Mouse (Mus musculus): ENCODE measurements at regions not wholly inside any gene's neighbourhood (a gene's known extent, or its start where the extent isn't known, plus 50 kb on each side); places are given as distances from the start of the nearest gene placed in this dataset.

GRCm38 (mm10) chr14:105499319-105499895, 241.0 kb downstream of the Ndfip2 start:
- peak; percentile 85 for DNase-seq (ENCODE audit: low spot score)

GRCm38 (mm10) chr14:105498155-105498906, 240.0 kb downstream of the Ndfip2 start:
- DNase-seq (ENCODE audit: low spot score), result no peak

GRCm38 (mm10) chr14:105495161-105495560, 236.8 kb downstream of the Ndfip2 start:
- DNase-seq (ENCODE audit: low spot score), result peak; percentile 37

- DNase-seq (ENCODE audit: low spot score), result no peak
These were observed 236.0 kb downstream of the Ndfip2 start for GRCm38 (mm10) chr14:105494415-105494814.

- DNase-seq (ENCODE audit: low spot score), result peak; percentile 6
These were observed 231.8 kb downstream of the Ndfip2 start for GRCm38 (mm10) chr14:105490158-105490557.

GRCm38 (mm10) chr14:105483352-105484083, 225.1 kb downstream of the Ndfip2 start:
- DNase-seq (ENCODE audit: low spot score), result peak; percentile 90

- DNase-seq (ENCODE audit: low spot score), result peak; percentile 66
These were observed 224.4 kb downstream of the Ndfip2 start for GRCm38 (mm10) chr14:105482644-105483351.

GRCm38 (mm10) chr14:105480048-105480447, 221.7 kb downstream of the Ndfip2 start:
- peak; percentile 49 for DNase-seq (ENCODE audit: low spot score)

- DNase-seq (ENCODE audit: low spot score), result peak; percentile 38
These were observed 216.7 kb downstream of the Ndfip2 start for GRCm38 (mm10) chr14:105474991-105475553.

- no peak for DNase-seq (ENCODE audit: low spot score)
These were observed 190.6 kb downstream of the Ndfip2 start for GRCm38 (mm10) chr14:105448919-105449458.

GRCm38 (mm10) chr14:105447088-105447487, 188.7 kb downstream of the Ndfip2 start:
- no peak for DNase-seq (ENCODE audit: low spot score)

- no peak for DNase-seq (ENCODE audit: low spot score)
These were observed 177.0 kb downstream of the Ndfip2 start for GRCm38 (mm10) chr14:105435343-105435742.

GRCm38 (mm10) chr14:105433456-105433855, 175.1 kb downstream of the Ndfip2 start:
- DNase-seq (ENCODE audit: low spot score), result no peak

- DNase-seq (ENCODE audit: low spot score), result peak; percentile 72
These were observed 174.3 kb downstream of the Ndfip2 start for GRCm38 (mm10) chr14:105432670-105433069.

- DNase-seq (ENCODE audit: low spot score), result no peak
These were observed 173.2 kb downstream of the Ndfip2 start for GRCm38 (mm10) chr14:105431584-105431983.

GRCm38 (mm10) chr14:105429664-105430257, 171.4 kb downstream of the Ndfip2 start:
- no peak for DNase-seq (ENCODE audit: low spot score)

- DNase-seq (ENCODE audit: low spot score), result peak; percentile 57
These were observed 169.1 kb downstream of the Ndfip2 start for GRCm38 (mm10) chr14:105427474-105427901.

- DNase-seq (ENCODE audit: low spot score), result no peak
These were observed 168.4 kb downstream of the Ndfip2 start for GRCm38 (mm10) chr14:105426597-105427334.

GRCm38 (mm10) chr14:105417967-105418366, 159.6 kb downstream of the Ndfip2 start:
- DNase-seq (ENCODE audit: low spot score), result no peak

GRCm38 (mm10) chr14:105417458-105417960, 159.1 kb downstream of the Ndfip2 start:
- DNase-seq (ENCODE audit: low spot score), result no peak

Data from embryo, embryonic 10 days (tissue).